Mouse (Mus musculus): ENCODE results near the gene Fbxo11. TPM values are rescaled to one million over a fixed set of nuclear protein-coding genes. Genes with fewer than 3 reads are reported as not detected.

The Fbxo11 gene
- 4.1 and 4.7 TPM in 2 replicates for polyA plus RNA-seq (2015; fragmentation: Nextera tagmentation; extraction: Ambion mirVana)

DNA sequence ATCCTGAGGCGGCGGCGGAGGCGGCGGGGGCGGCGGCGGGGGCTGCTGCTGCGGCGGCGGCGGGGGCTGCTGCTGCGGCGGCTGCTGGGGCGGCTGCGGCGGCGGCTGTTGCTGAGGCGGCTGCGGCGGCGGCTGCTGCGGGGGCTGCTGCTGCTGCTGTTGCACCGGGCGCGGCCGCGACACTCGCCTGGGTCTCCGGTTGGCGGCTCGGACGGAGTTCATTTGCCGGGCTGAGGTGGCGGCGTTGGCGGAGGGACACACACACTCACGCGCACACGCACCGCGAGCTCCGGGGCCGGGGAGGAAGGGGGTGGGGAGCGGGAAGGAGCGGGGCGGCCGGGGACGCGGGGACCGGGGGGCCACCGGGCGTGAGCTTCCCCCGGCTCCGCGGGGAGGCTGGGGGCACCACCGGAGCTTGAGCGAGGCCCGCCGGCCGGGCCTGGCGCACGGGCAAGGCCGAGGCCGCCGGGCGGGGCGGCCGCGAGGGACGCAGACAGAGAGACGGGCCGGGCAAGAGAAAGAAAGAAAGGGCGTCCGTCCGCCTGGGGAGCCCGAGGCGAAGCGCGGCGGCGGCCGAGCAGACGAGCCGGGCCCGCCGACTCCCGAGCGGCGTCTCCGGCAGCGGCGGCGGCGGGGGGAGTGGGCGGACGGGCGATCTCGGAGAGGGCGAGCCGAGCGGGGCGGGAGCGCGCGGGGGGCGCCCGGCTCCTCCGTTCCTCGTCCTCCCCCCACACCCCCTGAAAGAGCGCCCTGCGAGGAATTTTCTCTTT, at the start of gene Fbxo11:
Fbxo11 (minus strand) TSS at position 261 of the 770 bp plus-strand sequence.
- ATAC-seq: peak; percentile 24
- H3K36me3 ChIP-seq (replicated peaks; ENCODE audit: insufficient read depth, low read length): no peaks in the 10 kb centered on the region
- H3K9ac ChIP-seq (replicated peaks): peak within 1 kb of the TSS; percentile 100
- H3K4me3 ChIP-seq (ENCODE audit: low read depth, low read length): peak within 1 kb of the TSS; percentile 99
- H3K27me3 ChIP-seq (ENCODE audit: insufficient read depth, low read length): no peaks in the 10 kb centered on the region
- H3K9me3 ChIP-seq (ENCODE audit: low read length): no peaks in the 10 kb centered on the region
- TF ChIP-seq EP300 (IDR thresholded peaks at IDR 0.05; ENCODE audit: low read depth) (no peak), CTCF (IDR thresholded peaks at IDR 0.05; ENCODE audit: low read depth) (no peak)
- DNase-seq: peak; percentile 74
- under 1% methylated on average over 45 of the region's 112 CpGs for WGBS (ENCODE audit: insufficient replicate concordance)
- H3K4me1 ChIP-seq (ENCODE audit: insufficient read depth): 0 out of 2 replicates have a peak, but pooled peaks cover 3% of the 10 kb centered on the region
- peak within 1 kb of the TSS; percentile 100 for H3K27ac ChIP-seq (ENCODE audit: low read depth)
- peak within 1 kb of the TSS; percentile 80 for H3K4me2 ChIP-seq (ENCODE audit: low read depth, low read length)

DNA sequence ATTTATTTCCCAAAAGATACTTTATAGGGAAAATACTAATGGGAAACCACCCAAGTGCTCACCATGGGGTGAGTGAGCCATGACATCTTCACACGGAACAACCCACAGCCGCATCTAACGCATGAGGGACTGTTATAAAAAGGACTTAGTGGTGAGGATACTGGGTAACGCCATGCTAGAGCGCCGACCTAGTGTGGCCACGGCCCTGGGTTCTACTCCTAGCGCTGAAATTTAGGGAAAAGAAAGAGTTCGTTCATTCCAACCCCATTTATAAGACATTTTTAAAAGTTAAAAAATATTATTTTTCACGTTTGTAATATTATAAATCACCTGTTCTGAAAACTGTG, 48.8 kb upstream of the Fbxo11 start:
- no peaks in the 10 kb centered on the region for H3K9me3 ChIP-seq (ENCODE audit: low read length)
- no peak for TF ChIP-seq CTCF (IDR thresholded peaks at IDR 0.05; ENCODE audit: low read depth)
- no peak for TF ChIP-seq EP300 (IDR thresholded peaks at IDR 0.05; ENCODE audit: low read depth)
- no peaks in the 10 kb centered on the region for H3K27me3 ChIP-seq (ENCODE audit: insufficient read depth, low read length)
- H3K4me3 ChIP-seq (ENCODE audit: low read depth, low read length): no peak overlapping the region
- peaks cover 5% of the 10 kb centered on the region; the same call in 1 of the 2 replicates for H3K4me1 ChIP-seq (ENCODE audit: insufficient read depth)
- DNase-seq (no peak), ATAC-seq (peak; percentile 20; the same call in 1 of the 2 replicates)
- no peaks in the 10 kb centered on the region for H3K36me3 ChIP-seq (replicated peaks; ENCODE audit: insufficient read depth, low read length)
- peak overlapping the region; percentile 40; the same call in 1 of the 2 replicates for H3K27ac ChIP-seq (ENCODE audit: low read depth)
- 73% methylated on average over 10 of the region's 10 CpGs for WGBS (ENCODE audit: insufficient replicate concordance)
- H3K9ac ChIP-seq (replicated peaks): no peak overlapping the region
- no peak overlapping the region for H3K4me2 ChIP-seq (ENCODE audit: low read depth, low read length)

DNA sequence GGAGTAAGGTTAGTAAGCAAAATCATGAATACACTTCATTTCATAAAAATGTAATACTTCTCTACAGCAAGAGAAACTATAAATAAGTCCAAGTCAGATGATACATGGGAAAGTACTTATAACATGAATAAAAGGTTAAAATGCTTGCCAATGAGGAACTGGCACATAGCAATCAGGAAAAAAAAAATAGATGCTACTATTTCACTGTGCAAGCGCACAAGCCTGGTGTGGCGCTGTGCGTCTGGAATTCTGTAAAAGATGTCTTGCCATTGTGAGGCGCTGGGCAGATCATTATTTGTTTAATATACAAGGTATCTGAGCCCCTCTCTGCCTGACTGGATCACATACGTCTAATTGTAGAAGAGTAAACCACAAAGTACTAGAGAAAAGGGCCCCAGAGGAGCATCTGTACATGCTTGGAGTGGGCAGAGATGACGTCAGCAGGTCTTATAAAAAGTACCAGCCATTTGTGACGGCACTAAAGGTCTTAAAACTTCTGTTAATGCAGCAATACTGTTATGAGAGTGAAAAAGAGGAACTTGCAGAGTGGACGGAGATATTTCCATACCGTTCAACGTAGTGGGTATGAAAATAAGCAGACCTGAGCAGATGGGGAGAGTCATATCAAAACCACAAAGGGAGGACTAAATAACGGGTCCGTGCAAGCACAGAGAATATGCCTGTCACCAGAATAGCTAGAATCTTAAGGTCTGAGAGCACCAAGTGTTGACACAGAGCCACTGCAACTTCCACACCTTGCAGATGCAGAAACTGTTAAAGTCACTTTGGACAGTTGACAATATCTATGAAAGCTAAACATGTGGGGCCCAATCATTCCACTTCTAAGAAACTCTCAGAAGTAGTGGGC, 48.2 kb upstream of the Fbxo11 start:
- Histone ChIP-seq H3K4me3 (ENCODE audit: low read depth, low read length) (no peak overlapping the region), H3K9me3 (ENCODE audit: low read length) (no peaks in the 10 kb centered on the region), H3K36me3 (replicated peaks; ENCODE audit: insufficient read depth, low read length) (no peaks in the 10 kb centered on the region), H3K4me1 (ENCODE audit: insufficient read depth) (peaks cover 5% of the 10 kb centered on the region; the same call in 1 of the 2 replicates), H3K9ac (replicated peaks) (no peak overlapping the region), H3K27ac (ENCODE audit: low read depth) (peak overlapping the region; percentile 40; the same call in 1 of the 2 replicates), H3K27me3 (ENCODE audit: insufficient read depth, low read length) (no peaks in the 10 kb centered on the region), H3K4me2 (ENCODE audit: low read depth, low read length) (no peak overlapping the region)
- ATAC-seq (peak; percentile 69), DNase-seq (peak; percentile 24)
- 43% methylated on average over 12 of the region's 12 CpGs for WGBS (ENCODE audit: insufficient replicate concordance)
- no peak for TF ChIP-seq EP300 (IDR thresholded peaks at IDR 0.05; ENCODE audit: low read depth)
- no peak for TF ChIP-seq CTCF (IDR thresholded peaks at IDR 0.05; ENCODE audit: low read depth)

DNA sequence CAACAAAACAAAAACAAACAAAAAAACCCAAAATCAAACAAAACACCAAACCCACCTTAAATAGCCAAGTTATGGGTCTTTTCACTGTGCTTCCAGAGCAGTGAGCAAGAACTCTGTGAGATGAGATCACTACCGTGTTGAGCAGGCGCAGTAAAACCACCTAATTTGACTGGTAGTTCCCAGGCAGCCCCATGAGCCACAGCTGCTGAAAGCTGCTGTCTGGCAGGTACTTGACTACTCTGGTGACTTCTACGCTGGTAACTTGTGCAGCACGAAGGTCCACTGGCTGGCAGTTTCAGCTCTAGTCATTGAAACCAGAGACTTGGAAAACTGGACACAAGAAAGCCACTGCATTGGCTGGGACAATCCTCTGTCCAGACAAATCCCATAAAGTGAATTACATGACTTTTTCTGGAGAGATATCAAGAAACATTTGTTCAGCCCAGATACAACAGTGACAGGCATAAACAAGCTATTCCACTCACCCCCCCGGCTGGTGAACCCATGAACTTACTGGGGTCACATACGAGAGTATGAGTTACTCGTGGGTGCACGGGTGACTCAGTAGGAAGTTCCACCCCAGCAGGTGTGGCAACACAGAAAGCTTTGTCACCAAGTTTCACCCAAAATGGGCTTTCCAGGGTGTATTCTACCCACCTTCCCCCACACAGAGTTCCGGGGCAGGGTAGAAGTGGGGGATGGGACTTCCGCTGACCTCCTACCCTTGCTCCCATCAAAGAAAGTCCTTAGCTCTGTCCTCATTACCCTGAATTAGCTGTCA, 47.0 kb upstream of the Fbxo11 start:
- Histone ChIP-seq H3K4me1 (ENCODE audit: insufficient read depth) (peaks cover 5% of the 10 kb centered on the region; the same call in 1 of the 2 replicates), H3K27me3 (ENCODE audit: insufficient read depth, low read length) (no peaks in the 10 kb centered on the region), H3K27ac (ENCODE audit: low read depth) (0 out of 2 replicates have a peak overlapping the region, but pooled peaks have one; percentile 55), H3K36me3 (replicated peaks; ENCODE audit: insufficient read depth, low read length) (no peaks in the 10 kb centered on the region), H3K4me3 (ENCODE audit: low read depth, low read length) (no peak overlapping the region), H3K4me2 (ENCODE audit: low read depth, low read length) (no peak overlapping the region), H3K9me3 (ENCODE audit: low read length) (no peaks in the 10 kb centered on the region), H3K9ac (replicated peaks) (no peak overlapping the region)
- ATAC-seq (peak; percentile 45), DNase-seq (peak; percentile 23)
- no peak for TF ChIP-seq CTCF (IDR thresholded peaks at IDR 0.05; ENCODE audit: low read depth)
- TF ChIP-seq EP300 (IDR thresholded peaks at IDR 0.05; ENCODE audit: low read depth): no peak
- WGBS (ENCODE audit: insufficient replicate concordance): 43% methylated on average over 10 of the region's 10 CpGs

DNA sequence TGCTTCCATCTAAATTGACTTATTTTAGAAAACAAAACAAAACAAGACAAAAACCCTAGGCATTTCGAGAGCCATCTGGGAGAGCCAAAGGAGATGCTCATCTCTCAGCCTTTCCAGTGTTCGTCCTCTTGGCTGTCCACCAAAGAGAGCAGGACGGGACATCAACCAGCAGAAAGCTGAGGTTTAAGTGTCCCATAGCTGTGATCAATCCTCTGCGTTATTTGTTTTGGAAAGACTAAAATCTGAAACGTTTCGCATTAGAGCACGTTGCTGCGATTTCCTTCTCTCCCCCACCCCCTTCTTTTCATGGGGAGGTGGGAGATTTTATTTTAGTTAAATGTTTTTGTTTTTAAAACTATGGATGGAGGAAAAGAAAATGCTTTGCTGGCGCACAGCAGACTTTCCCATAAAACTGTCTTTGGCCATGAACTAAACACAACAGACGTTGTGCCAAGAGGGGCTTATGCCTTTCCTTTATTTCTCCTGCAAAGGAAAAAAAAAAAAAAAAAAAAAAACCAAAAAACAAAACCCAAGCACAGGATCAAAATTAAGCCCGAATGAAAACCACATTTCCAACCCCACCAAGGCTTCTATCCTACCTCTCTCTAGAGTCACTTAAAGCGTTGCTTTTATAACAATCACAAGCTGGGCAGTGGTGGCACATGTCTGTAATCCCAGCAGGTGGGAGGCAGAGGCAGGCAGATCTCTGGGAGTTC, 46.1 kb upstream of the Fbxo11 start:
- H3K27me3 ChIP-seq (ENCODE audit: insufficient read depth, low read length): no peaks in the 10 kb centered on the region
- no peak overlapping the region for H3K4me3 ChIP-seq (ENCODE audit: low read depth, low read length)
- 84% methylated on average over 12 of the region's 12 CpGs for WGBS (ENCODE audit: insufficient replicate concordance)
- DNase-seq (no peak), ATAC-seq (no peak)
- H3K36me3 ChIP-seq (replicated peaks; ENCODE audit: insufficient read depth, low read length): no peaks in the 10 kb centered on the region
- no peaks in the 10 kb centered on the region for H3K9me3 ChIP-seq (ENCODE audit: low read length)
- H3K4me1 ChIP-seq (ENCODE audit: insufficient read depth): peaks cover 5% of the 10 kb centered on the region; the same call in 1 of the 2 replicates
- no peak overlapping the region for H3K4me2 ChIP-seq (ENCODE audit: low read depth, low read length)
- H3K9ac ChIP-seq (replicated peaks): no peak overlapping the region
- no peak overlapping the region for H3K27ac ChIP-seq (ENCODE audit: low read depth)
- TF ChIP-seq EP300 (IDR thresholded peaks at IDR 0.05; ENCODE audit: low read depth) (no peak), CTCF (IDR thresholded peaks at IDR 0.05; ENCODE audit: low read depth) (no peak)
